Mouse (Mus musculus) brain, embryonic 14.5 days (tissue): Measurements from ENCODE around the gene Slc35f4.

ENCODE experiments used
- CTCF ChIP-seq: fragments of 200-500 bp; IDR thresholded peaks from 2 replicates; pipeline ENCODE4 v1.5.1; 2012; ENCODE audit warnings: inconsistent platforms, mild to moderate bottlenecking, moderate library complexity, borderline replicate concordance; ENCODE audit not compliant: insufficient read depth, insufficient read length; ENCODE audit errors: extremely low read depth
- POLR2A ChIP-seq: fragments of 200-500 bp; IDR thresholded peaks from 2 replicates; pipeline ENCODE4 v1.6.1; 2012; ENCODE audit warnings: mild to moderate bottlenecking, inconsistent platforms, borderline replicate concordance; ENCODE audit not compliant: poor library complexity, insufficient read depth, insufficient read length, severe bottlenecking; ENCODE audit errors: extremely low read depth

DNA sequence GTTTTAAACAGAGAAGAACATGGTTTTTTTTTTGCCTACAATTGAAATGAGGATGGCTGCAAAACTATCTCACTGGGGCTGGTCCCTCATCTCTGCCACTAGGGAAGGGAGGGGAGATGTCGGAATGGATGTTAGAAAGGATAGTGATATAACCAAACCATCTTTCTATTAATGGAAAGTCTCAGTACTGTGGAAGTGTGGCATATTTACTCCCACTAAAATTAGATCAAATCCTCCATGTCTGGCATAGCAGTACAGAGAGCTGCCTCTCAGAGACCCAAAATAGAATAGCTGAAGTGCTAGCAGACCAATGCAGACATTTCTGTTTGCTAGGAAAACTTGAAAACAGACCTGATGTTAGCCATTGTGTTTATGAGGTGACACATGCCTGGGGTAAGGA lies 30.7 kb downstream of the Slc35f4 start:
- TF ChIP-seq CTCF (no peak), POLR2A (no peak)
